Comparison of ENCODE assay signal across 18 mouse cellular contexts in genomic region chr16:12693346-12693745, GRCm38 (mm10).
DNase-seq lines count a peak whose midpoint lies in the region; ATAC-seq lines count a peak whose summit lies in the region.
"Had no signal": no experiment of that assay in that cellular context is flagged by ENCODE, and none has a peak within 500 bp of the region (broad histone marks: within the 10 kb centered on the region; RNA-seq: fewer than 3 reads in every experiment).

No protein-coding gene starts in this region.

- H3K9ac ChIP-seq in heart, embryonic 12.5 days: no peak overlapping the region
- H3K9ac ChIP-seq: embryonic facial prominence, embryonic 12.5 days; forebrain, embryonic 15.5 days; hindbrain, embryonic 15.5 days had no signal

- no peaks in the 10 kb centered on the region for H3K27me3 ChIP-seq in heart, embryonic 10.5 days (ENCODE audit: insufficient read depth, poor library complexity, severe bottlenecking)
- H3K27me3 ChIP-seq in heart, embryonic 12.5 days (replicated peaks): no peaks in the 10 kb centered on the region
- H3K27me3 ChIP-seq: embryonic facial prominence, embryonic 12.5 days; forebrain, embryonic 15.5 days; hindbrain, embryonic 15.5 days; Patski had no signal

- no peaks in the 10 kb centered on the region for H3K9me3 ChIP-seq in heart, embryonic 10.5 days
- H3K9me3 ChIP-seq in heart, embryonic 12.5 days (replicated peaks): no peaks in the 10 kb centered on the region
- H3K9me3 ChIP-seq: embryonic facial prominence, embryonic 12.5 days; forebrain, embryonic 15.5 days; hindbrain, embryonic 15.5 days had no signal

- H3K4me2 ChIP-seq in heart, embryonic 12.5 days: no peak overlapping the region
- H3K4me2 ChIP-seq: embryonic facial prominence, embryonic 12.5 days; forebrain, embryonic 15.5 days; hindbrain, embryonic 15.5 days had no signal

- peak; percentile 5 to 53 for DNase-seq in adrenal gland, adult (ENCODE audit: inconsistent age in 2 of 2, low spot score in 1 of 2)
- DNase-seq in adrenal gland, adult 18-20 months (ENCODE audit: low spot score in 2 of 2): no peak
- peak; percentile 79 for DNase-seq in heart, embryonic 10.5 days (ENCODE audit: low spot score)
- DNase-seq in 3134 (ENCODE audit: extremely low read depth, insufficient read length, low spot score): peak; percentile 13
- DNase-seq in adrenal gland, postnatal 10 days: peak; percentile 24
- DNase-seq in right cerebral cortex, postnatal 14 days: no peak
- DNase-seq in embryo, embryonic 10 days (ENCODE audit: low spot score): no peak
- DNase-seq: cerebellum, adult 11 months; cerebellum, adult 8-10 months; cerebellum, postnatal 14 days; gastrocnemius, postnatal 14 days; kidney, adult 2 months had no signal

- H3K27ac ChIP-seq in heart, embryonic 10.5 days: peak overlapping the region; percentile 57; the same call in 1 of the 2 replicates
- H3K27ac ChIP-seq in heart, embryonic 12.5 days (ENCODE audit: poor library complexity, severe bottlenecking): no peak overlapping the region
- H3K27ac ChIP-seq: embryonic facial prominence, embryonic 12.5 days; forebrain, embryonic 15.5 days; hindbrain, embryonic 15.5 days had no signal

- WGBS in heart, embryonic 10.5 days: 61% methylated on average over 7 of the region's 7 CpGs
- WGBS in heart, embryonic 12.5 days: 58% methylated on average over 7 of the region's 7 CpGs

- H3K4me3 ChIP-seq in heart, embryonic 10.5 days: no peak overlapping the region
- H3K4me3 ChIP-seq in heart, embryonic 12.5 days: no peak overlapping the region
- H3K4me3 ChIP-seq: embryonic facial prominence, embryonic 12.5 days; forebrain, embryonic 15.5 days; hindbrain, embryonic 15.5 days had no signal

- H3K4me1 ChIP-seq in heart, embryonic 10.5 days: peaks cover 25% of the 10 kb centered on the region
- peaks cover 25% of the 10 kb centered on the region for H3K4me1 ChIP-seq in heart, embryonic 12.5 days (replicated peaks)
- H3K4me1 ChIP-seq: embryonic facial prominence, embryonic 12.5 days; forebrain, embryonic 15.5 days; hindbrain, embryonic 15.5 days had no signal

- ATAC-seq in heart, embryonic 12.5 days (ENCODE audit: insufficient number of reproducible peaks, low FRiP score): no peak
- ATAC-seq: forebrain, embryonic 15.5 days; intestine, embryonic 16.5 days; Patski had no signal

- no peaks in the 10 kb centered on the region for H3K36me3 ChIP-seq in heart, embryonic 10.5 days
- H3K36me3 ChIP-seq in heart, embryonic 12.5 days: no peaks in the 10 kb centered on the region
- H3K36me3 ChIP-seq: embryonic facial prominence, embryonic 12.5 days; forebrain, embryonic 15.5 days; hindbrain, embryonic 15.5 days had no signal

Comparison
In these comparisons a context has a peak if more than half of its experiments do, and no peak if none do; other contexts are left out.
1. DNase-seq: peak in adrenal gland, adult (2 of 2), heart, embryonic 10.5 days (single experiment), 3134 (single experiment) and adrenal gland, postnatal 10 days (single experiment); none in adrenal gland, adult 18-20 months (0 of 2), right cerebral cortex, postnatal 14 days (single experiment) and embryo, embryonic 10 days (single experiment).